Mouse (Mus musculus) embryo, embryonic 11.5 days (tissue): ENCODE measurements around the gene Cdr2l.
"Not testable (repeated sequence)": the region's sequence is repeated elsewhere in the genome, so short reads cannot be mapped to it uniquely, and the experiment has no call there.

ENCODE experiments used
- DNase-seq: peaks from one replicate; pipeline ENCODE4 v3.0.0-alpha.2; 2012; ENCODE audit warnings: low read depth, low spot score

Cdr2l gene

GRCm38 (mm10) chr11:115371354-115371753 is 10.4 kb upstream of the Cdr2l start:
- no peak for DNase-seq

DNA sequence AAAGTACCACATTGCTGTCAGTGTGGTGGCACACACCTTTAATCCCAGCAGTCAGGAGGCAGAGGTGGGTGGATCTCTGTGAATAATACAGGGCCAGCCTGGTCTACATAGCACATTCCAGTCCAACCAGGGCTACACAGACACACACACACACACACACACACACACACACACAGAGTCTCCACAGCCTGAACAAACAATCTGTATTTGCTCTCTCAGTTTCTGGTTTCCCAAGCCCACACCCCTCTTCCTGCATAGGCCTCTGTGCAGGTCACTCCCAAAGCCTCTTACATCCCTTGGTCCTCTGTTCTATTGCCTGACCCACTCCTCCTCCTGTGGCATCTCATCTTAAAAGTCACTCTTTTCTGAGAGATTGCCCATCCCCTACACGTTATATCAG is 9.7 kb upstream of the Cdr2l start:
- no peak for DNase-seq

DNA sequence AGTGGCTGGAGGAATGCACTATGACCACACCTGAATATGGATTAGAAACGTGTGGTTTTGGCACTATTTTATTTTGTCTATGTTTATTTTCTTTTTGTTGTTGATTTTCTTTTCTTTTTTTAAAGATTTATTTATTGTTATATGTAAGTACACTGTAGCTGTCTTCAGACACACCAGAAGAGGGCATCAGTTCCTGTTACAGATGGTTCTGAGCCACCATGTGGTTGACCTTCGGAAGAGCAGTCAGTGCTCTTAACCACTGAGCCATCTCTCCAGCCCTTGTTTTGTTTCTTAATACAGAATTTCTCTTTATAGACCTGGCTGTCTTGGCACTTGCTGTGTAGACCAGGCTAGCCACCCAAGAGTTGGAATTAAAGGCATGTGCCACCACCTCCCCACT is 9.0 kb upstream of the Cdr2l start:
- no peak for DNase-seq

DNA sequence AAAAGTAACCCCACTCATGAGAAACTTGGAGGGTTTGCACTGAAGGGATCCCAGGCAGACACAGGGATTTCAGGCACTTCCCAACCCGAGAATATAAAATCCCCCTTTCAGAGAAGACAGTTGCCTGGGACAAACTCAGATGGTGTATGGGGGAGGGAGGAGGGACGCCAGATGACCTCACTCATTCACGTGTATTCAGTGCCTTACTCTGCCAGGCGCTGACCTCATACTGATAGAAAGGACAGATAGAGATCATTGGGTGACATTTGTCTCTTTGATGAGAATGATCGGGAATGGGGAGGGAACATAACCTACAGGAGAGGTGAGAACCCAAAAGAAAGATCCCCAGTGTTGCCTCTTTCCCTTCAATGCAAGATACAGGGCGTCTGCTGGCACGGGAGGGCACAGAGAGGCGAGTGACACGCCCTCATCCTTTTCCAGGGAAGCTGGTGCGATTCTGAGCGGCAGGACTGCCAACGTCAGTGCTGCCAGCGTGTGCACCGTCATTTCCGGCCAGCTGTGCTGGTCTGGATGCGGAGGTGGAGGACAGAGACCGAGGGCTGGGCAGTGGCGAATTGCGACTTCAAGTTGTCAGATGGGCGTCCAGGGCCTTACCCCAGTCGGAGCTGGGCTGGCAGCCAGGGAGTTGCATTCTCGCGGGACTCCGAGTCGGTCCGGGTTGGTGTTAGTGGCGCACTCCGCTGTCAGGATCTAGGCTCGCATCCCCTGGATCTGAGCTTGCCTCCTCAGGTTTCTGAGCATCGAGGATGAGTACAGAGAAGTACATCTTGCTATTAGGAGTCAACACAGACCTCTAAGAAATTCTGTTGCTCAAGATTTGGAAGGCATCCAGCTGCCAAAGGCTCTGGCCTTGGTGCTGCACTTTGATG is 7.7 kb upstream of the Cdr2l start:
- no peak for DNase-seq

GRCm38 (mm10) chr11:115374695-115375425 is 6.9 kb upstream of the Cdr2l start:
- no peak for DNase-seq

GRCm38 (mm10) chr11:115376722-115377121 is 5.0 kb upstream of the Cdr2l start:
- DNase-seq: no peak

GRCm38 (mm10) chr11:115377254-115377653 is 4.5 kb upstream of the Cdr2l start:
- no peak for DNase-seq

GRCm38 (mm10) chr11:115377854-115378253 is 3.9 kb upstream of the Cdr2l start:
- no peak for DNase-seq

DNA sequence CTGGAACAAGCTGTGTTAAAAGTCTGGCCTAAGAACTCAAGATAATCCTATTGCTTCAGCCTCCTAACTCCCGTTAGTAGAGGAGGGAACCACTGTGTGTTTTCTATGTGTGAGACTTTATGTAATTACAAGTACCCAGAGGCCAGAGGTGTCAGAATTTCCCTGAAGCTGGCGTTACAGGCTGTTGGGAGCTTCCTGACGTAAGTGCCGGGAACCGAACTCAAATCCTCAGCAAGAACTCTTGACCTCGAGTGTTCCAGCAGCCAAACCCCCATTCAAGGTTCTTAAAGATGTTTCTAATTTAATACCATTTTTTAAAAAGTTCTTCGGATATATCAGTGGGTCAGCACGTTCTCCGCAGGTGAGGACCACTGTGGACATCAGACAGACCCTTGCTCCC is 440 bp upstream of the Cdr2l start:
- DNase-seq: no peak

GRCm38 (mm10) chr11:115382891-115383290 is 1.2 kb downstream of the Cdr2l start:
- DNase-seq: no peak

DNA sequence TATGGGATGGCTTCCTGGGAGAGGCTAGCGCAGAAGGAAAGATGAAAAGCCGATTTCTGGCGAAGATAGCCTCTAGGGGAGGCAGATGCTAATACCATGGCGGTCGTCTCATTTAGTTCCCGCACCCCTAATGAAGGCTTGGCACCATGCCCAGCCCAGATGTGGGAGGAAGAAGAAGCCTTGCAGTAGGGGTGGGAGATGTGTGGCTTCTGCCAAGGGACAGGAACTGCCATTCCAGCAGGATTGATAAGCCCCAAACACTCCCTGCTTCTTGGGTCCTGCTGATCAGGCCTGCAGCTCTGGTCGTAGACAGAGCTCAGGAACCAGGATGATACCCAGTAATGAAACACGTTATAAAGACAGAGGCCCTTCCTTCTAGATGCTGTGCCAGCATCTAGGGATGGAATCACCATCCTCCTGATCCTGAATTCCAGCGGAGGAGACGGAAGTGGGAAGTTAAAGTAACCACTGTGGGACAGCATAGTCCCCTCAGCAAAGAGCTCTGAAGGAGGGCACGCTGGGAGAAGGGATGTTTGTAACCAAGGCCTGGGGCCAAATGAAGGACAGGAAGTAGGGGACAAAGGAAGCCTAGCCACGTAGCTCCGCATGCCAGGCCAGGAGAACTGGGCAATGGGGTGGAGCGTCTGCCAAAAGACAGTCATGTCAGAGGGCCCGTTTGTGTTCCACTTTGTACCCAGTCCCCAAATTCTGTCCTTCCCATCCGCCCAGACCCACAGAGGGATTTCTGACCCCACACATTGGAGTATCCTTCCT is 2.2 kb downstream of the Cdr2l start:
- no peak for DNase-seq

DNA sequence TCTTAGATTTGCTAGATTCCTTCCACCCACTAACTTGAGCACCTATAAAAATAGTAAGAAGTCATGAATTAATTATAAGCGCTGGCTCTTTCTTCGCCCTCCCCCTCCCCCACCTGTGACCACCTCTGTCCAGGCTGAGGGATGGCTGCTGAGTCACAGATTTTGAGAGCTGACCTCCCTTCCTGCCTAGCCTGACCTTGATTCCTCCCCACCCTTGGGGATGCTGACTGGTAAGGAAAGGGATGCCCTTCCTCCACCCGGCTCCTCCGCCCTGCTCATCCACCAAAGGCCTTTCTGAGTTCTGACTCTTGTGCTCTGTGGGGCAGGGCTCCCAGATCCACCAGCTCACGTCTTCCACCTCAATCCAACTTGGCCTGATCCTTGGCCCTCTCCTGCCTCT is 2.9 kb downstream of the Cdr2l start:
- DNase-seq: no peak

DNA sequence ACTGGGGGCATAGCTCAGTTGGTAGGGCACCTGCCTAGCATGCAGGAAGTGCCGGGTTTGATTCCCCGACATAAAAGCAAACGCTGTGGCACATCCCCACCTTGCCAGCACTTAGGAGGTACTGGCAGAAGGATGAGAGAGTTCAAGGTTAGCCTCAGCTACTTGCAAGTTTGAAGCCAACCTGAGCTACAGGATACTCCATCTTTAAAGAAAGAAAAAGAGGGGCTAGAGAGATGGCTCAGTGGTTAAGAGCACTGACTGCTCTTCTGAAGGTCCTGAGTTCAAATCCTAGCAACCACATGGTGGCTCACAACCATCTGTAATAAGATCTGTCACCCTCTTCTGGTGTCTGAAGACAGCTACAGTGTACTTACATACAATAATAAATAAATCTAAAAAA is 5.1 kb downstream of the Cdr2l start:
- not testable (repeated sequence) for DNase-seq

- no peak for DNase-seq
These were observed 9.6 kb downstream of the Cdr2l start for GRCm38 (mm10) chr11:115391358-115391757.

- no peak for DNase-seq
These were observed 12.1 kb downstream of the Cdr2l start for GRCm38 (mm10) chr11:115393721-115394325.

DNA sequence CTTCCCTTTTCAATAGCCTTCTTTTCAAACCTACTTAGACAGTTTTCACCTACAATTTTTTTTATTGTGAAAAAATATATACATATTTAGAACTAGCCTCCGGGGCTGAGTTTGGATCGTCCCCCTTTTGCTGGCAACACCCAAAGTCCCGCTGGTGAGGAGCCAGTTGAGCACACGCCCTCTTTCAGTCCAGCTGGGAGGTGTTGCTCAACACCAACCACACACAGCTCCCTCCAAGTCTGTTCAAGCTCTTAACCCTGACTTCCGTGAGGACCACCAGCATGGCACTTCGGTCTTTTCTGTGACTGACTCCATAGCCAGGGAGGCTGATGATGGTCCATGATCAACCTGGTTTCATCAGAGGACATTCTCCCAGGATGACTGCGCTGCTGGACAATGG is 16.4 kb downstream of the Cdr2l start:
- no peak for DNase-seq

- no peak for DNase-seq
These were observed 18.4 kb downstream of the Cdr2l start for GRCm38 (mm10) chr11:115400126-115400525.

DNA sequence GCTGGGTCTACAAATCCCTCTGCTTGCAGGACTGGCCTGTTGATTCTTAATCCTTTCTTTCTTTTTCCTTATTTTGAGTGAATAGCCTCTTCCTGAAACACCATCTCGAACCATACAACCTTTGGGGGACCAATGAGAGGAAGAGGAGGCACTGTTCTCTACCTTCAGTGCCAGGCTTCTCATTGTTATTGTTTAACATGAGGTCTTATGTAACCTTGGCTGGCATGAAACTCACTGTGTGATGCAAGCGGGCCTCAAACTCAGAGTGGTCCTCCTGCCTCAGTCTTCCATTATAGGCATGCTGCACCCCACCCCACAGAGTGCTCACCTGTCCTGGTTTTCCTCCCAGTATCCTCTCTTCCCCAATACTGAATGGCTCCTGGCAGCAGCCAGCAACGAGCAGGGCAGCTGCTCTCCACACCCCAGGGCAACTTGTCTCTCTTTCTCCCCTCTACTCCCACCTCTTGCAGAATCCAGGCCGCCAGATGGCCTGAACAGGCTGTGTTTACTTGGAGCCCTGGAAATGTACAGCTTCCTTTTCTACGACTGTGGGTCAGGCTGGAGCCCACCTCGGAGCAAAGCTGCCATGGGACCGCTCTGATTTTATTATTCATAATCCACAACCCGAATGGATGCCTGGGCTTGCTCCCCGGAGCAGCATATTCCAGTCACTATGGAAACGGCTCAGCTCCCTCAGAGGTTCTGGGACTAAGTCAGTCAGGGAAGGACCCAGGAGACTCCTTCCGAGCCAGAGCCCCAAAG is 19.1 kb downstream of the Cdr2l start:
- DNase-seq: no peak

DNA sequence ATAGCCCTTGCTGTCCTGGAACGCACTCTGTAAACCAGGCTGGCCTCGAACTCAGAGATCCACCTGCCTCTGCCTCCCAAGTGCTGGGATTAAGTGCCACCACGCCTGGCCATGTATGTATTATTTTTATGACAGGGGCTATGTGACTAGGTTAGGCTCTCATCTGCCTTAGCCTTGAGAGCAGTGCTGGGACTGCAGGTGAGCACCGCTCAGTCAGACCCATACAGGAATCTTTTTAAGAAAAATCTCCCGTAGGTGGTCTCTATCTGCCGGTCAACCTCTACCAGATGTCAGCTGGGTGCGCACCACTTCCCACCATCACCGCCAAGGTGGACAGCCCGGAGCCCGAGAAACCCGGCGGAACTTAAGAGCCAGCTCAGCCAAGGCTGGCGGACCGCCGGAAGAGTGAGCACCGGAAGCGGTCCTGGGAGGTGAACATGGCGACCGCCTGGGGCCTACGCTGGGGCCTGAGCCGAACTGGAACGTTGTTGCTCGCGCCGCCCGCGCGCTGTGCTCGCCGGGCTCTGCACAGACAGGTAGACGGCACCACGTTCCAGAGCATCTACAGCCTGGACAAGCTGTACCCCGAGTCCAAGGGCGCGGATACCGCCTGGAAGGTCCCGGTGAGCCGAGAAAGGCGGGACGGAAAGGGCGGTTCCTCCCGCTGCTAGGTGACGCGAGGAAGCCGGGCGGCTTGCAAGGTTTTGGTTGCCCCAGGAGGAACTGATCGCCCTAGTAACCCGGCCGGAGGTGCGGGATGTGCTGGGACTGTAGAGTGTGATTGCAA is 21.8 kb downstream of the Cdr2l start, which contains the start of gene Mrpl58:
Gene Mrpl58 (plus strand): TSS at position 415 of the 787 bp plus-strand sequence.
- peak; percentile 75 for DNase-seq

- DNase-seq: no peak
These were observed 24.0 kb downstream of the Cdr2l start for GRCm38 (mm10) chr11:115405723-115406122.
